Mouse (Mus musculus): Measurements from ENCODE around the gene Gm49405. TPM values are rescaled to one million over a fixed set of nuclear protein-coding genes. Genes with fewer than 3 reads are reported as not detected.
A peak's percentile ranks its signal among the peaks of the same experiment; 100 is the strongest.

Gene Gm49405
- polyA plus RNA-seq, 1 experiment from 2014 or later, result 4.5 TPM

- peaks cover 17% of the 10 kb centered on the region for H3K36me3 ChIP-seq
- H3K27ac ChIP-seq (replicated peaks), result no peak overlapping the region
- H3K4me2 ChIP-seq (replicated peaks), result no peak overlapping the region; the same call in 1 of the 2 replicates
- H3K4me3 ChIP-seq, result no peak overlapping the region
- H3K9me3 ChIP-seq, result no peaks in the 10 kb centered on the region
- H3K4me1 ChIP-seq, result peaks cover 15% of the 10 kb centered on the region
- no peak for ATAC-seq (ENCODE audit: low FRiP score, low read depth)
- 94% methylated on average over 5 of the region's 5 CpGs for WGBS
- H3K9ac ChIP-seq (replicated peaks), result peak overlapping the region; percentile 84; the same call in 1 of the 2 replicates
- peaks cover 16% of the 10 kb centered on the region; the same call in 1 of the 2 replicates for H3K27me3 ChIP-seq
Observed at GRCm38 (mm10) chr19:4001752-4002151, 1.3 kb downstream of the Gm49405 start.

DNA sequence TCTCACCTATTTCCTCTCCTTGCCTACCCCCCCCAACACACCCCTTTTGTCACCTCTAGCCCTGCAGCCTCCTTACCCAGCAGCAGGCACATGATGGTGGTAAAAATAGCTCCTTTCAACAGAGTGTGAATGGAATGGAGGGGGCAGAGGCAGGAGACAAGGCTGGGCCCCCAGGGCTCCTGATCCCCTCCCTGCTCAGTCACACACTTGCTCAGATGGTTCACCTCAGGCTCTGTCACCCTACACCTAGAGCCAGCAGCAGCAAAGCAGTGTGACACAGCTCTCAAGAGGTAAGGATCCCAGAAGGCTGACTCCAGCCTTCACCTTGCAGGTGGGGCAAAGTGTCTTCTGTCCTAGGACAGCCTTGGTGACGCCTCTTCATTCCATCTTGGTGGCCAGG lies 2.7 kb downstream of the Gm49405 start, which contains the start of gene Doc2g:
Gene Doc2g, plus strand, starts transcription at position 202 of the 400 bp plus-strand sequence.
- no peaks in the 10 kb centered on the region for H3K9me3 ChIP-seq
- H3K9ac ChIP-seq (replicated peaks), result no peak within 1 kb of the TSS
- no peak for ATAC-seq (ENCODE audit: low FRiP score, low read depth)
- WGBS, result 81% methylated on average over 1 of the region's 1 CpGs
- H3K27me3 ChIP-seq, result peaks cover 16% of the 10 kb centered on the region; the same call in 1 of the 2 replicates
- H3K27ac ChIP-seq (replicated peaks), result no peak within 1 kb of the TSS
- no peak within 1 kb of the TSS for H3K4me2 ChIP-seq (replicated peaks)
- peaks cover 15% of the 10 kb centered on the region for H3K4me1 ChIP-seq
- no peak within 1 kb of the TSS for H3K4me3 ChIP-seq
- peaks cover 30% of the 10 kb centered on the region for H3K36me3 ChIP-seq

DNA sequence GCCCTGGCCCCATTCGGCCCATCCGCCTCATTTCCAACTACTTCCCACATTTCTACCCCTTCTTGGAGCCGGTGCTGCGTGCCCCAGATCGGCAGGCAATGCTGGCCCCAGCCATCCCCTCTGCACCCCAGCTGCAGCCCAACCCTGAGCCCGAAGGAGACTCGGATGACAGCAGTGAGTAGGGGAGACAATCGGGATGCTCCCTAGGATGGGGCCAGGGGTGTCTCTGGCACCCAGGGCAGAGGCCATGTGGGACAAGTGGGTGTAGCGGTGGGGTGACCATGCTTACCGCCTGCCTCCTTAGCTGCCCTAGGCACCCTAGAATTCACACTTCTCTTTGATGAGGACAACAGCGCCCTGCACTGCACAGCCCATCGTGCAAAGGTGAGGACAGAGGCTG lies 3.2 kb downstream of the Gm49405 start:
- H3K4me1 ChIP-seq, result peaks cover 15% of the 10 kb centered on the region
- ATAC-seq (ENCODE audit: low FRiP score, low read depth), result no peak
- H3K4me2 ChIP-seq (replicated peaks), result no peak overlapping the region
- H3K36me3 ChIP-seq, result peaks cover 36% of the 10 kb centered on the region
- no peaks in the 10 kb centered on the region for H3K9me3 ChIP-seq
- H3K27ac ChIP-seq (replicated peaks), result no peak overlapping the region
- WGBS, result 84% methylated on average over 12 of the region's 12 CpGs
- no peak overlapping the region for H3K4me3 ChIP-seq
- no peak overlapping the region for H3K9ac ChIP-seq (replicated peaks)
- H3K27me3 ChIP-seq, result peaks cover 16% of the 10 kb centered on the region; the same call in 1 of the 2 replicates

DNA sequence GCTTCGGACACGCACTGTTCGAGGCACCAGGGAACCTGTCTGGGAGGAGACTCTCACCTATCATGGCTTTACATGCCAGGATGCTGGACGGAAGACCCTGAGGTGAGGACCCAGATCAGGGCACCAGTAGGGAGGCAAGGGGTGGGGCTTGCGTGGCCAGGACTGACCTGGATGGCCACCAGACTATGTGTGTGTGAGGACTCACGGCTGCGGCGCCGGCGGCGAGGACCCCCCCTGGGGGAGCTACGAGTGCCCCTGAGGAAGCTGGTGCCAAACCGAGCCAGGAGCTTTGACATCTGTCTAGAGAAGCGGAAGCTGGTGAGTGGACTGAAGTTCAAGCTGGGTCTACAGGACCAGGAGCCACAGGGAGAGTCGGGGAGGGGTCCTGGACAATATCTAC lies 3.9 kb downstream of the Gm49405 start:
- Histone ChIP-seq H3K4me1 (peaks cover 15% of the 10 kb centered on the region), H3K9me3 (no peaks in the 10 kb centered on the region), H3K4me3 (no peak overlapping the region), H3K27ac (replicated peaks) (no peak overlapping the region), H3K27me3 (peaks cover 10% of the 10 kb centered on the region; the same call in 1 of the 2 replicates), H3K36me3 (peaks cover 43% of the 10 kb centered on the region), H3K9ac (replicated peaks) (no peak overlapping the region), H3K4me2 (replicated peaks) (no peak overlapping the region)
- WGBS, result 87% methylated on average over 15 of the region's 15 CpGs
- no peak for ATAC-seq (ENCODE audit: low FRiP score, low read depth)

DNA sequence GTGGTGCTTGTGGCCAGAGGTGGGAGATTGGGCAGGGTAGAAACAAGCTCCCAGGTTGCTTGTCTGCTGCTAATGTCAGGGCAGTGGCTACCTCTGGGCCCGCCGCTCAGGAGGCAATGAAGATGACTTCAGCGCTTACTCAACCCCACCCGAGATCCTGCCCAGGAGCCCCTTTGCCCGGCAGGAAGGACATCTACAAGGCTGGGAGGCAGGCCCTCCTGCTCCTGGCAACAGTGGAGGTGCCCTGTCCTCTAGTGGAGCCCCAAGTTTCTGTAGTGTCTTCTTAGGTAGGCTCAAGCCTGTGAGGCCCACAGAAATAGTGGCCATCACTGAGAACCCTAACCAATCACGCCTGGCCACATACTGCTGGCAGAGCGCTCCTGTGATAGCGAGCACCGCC lies 4.7 kb downstream of the Gm49405 start:
- Histone ChIP-seq H3K4me2 (replicated peaks) (no peak overlapping the region), H3K9ac (replicated peaks) (no peak overlapping the region), H3K27me3 (0 out of 2 replicates have a peak, but pooled peaks cover 7% of the 10 kb centered on the region), H3K4me3 (no peak overlapping the region), H3K4me1 (peaks cover 10% of the 10 kb centered on the region), H3K27ac (replicated peaks) (no peak overlapping the region), H3K36me3 (peaks cover 50% of the 10 kb centered on the region), H3K9me3 (no peaks in the 10 kb centered on the region)
- 88% methylated on average over 9 of the region's 9 CpGs for WGBS
- ATAC-seq (ENCODE audit: low FRiP score, low read depth), result no peak

DNA sequence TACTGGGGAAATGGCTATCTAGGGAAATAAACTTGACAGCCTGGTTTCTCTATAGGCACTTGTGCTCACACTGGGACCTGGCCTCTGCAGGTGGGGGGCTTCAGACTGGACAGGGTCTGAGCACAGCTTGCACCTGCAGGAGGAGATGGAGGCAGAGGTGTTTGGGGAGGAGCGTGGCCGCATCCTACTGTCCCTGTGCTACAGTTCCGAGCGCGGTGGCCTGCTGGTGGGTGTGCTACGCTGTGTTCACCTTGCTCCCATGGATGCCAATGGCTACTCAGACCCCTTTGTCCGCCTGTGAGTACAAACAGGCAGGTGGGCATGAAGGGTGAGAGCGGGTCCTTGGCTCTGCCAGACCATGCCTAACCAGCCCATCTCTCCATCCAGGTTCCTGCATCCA lies 5.5 kb downstream of the Gm49405 start:
- no peak overlapping the region for H3K4me2 ChIP-seq (replicated peaks)
- 0 out of 2 replicates have a peak, but pooled peaks cover 7% of the 10 kb centered on the region for H3K27me3 ChIP-seq
- no peak overlapping the region for H3K27ac ChIP-seq (replicated peaks)
- ATAC-seq (ENCODE audit: low FRiP score, low read depth), result no peak
- H3K4me3 ChIP-seq, result no peak overlapping the region
- peaks cover 54% of the 10 kb centered on the region for H3K36me3 ChIP-seq
- H3K9me3 ChIP-seq, result no peaks in the 10 kb centered on the region
- H3K9ac ChIP-seq (replicated peaks), result no peak overlapping the region
- WGBS, result 93% methylated on average over 8 of the region's 8 CpGs
- H3K4me1 ChIP-seq, result peaks cover 7% of the 10 kb centered on the region

DNA sequence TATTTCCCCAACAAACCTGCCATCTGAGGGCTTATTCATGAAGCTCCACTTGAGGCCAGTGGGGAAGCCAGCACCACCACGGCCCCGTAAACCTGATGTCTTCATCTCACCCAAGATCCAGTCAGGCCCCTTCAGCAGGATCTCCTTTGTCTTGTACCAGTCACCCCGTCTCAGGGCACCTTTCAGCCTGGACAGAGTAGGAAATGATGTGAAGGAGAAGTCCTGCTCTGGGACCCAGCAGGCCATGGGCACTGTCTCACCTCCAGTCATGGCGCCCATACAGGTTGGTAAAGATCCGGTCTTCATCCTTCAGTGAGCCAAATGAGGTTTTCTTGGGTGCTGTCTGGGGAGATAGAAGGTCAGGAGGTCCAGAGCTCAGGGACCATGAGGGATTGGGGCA lies 10.7 kb downstream of the Gm49405 start:
- Histone ChIP-seq H3K4me3 (no peak overlapping the region), H3K27ac (replicated peaks) (no peak overlapping the region), H3K36me3 (peaks cover 44% of the 10 kb centered on the region), H3K27me3 (no peaks in the 10 kb centered on the region), H3K9ac (replicated peaks) (no peak overlapping the region), H3K9me3 (no peaks in the 10 kb centered on the region), H3K4me1 (peaks cover 9% of the 10 kb centered on the region), H3K4me2 (replicated peaks) (no peak overlapping the region)
- WGBS, result 92% methylated on average over 5 of the region's 5 CpGs
- no peak for ATAC-seq (ENCODE audit: low FRiP score, low read depth)

DNA sequence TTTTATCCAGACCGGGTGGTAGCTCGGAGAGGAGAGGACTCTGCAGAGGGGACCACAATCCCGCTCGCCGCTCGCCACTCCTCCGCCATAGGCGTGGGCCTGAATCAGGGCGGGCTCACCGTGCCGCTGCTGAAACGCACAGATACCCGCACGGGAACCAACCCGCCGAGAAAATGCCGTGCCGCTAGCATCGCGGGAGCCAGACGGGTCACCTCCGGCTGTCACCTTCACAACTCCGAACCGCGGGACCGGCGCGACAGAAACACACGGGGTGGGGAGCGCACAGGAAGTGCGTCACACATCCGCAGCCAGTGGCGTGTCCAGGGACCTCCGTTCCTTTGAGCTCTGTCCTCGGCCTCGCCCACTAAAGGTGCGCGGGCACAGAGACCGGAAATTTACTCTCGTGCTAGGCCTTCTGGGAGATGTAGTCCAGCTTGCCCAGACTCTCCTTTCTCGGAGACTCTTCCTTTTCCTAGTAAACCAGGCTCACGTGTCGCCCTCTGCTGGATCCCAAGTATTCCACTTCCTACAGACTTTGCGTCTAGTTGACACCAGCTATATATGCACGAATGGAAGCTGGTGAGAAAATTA lies 12.1 kb downstream of the Gm49405 start, which contains the start of gene Ndufv1:
Gene Ndufv1, minus strand, starts transcription at position 375 of the 591 bp plus-strand sequence.
- peak within 1 kb of the TSS; percentile 47; the same call in 1 of the 2 replicates for H3K27ac ChIP-seq (replicated peaks)
- under 1% methylated on average over 45 of the region's 45 CpGs for WGBS

DNA sequence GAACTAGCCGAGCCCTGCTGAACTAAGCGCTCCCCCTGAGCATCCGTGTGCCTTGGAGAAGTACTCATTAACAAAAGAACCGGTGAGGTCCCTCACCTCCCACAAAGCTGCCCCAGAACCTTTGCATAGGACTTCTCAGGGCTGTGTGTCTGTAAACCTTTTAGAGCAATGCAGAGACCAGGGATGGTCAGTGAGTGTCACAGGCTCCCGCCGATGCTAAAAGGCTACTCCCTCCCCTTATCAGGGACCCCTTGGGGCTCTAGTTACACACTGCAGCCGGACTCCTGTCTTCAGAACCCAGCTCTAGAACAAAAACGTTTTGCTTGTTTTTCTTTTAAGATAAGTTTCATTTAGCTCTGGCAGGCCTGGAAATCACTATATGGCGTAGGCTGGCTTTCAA lies 12.6 kb downstream of the Gm49405 start:
- no peaks in the 10 kb centered on the region for H3K27me3 ChIP-seq
- H3K4me1 ChIP-seq, result peaks cover 9% of the 10 kb centered on the region
- no peaks in the 10 kb centered on the region for H3K9me3 ChIP-seq
- H3K36me3 ChIP-seq, result peaks cover 24% of the 10 kb centered on the region
- peak overlapping the region; percentile 75 for H3K4me3 ChIP-seq
- H3K4me2 ChIP-seq (replicated peaks), result peak overlapping the region; percentile 47
- ATAC-seq (ENCODE audit: low FRiP score, low read depth), result no peak
- WGBS, result 20% methylated on average over 9 of the region's 9 CpGs
- no peak overlapping the region for H3K27ac ChIP-seq (replicated peaks)
- H3K9ac ChIP-seq (replicated peaks), result peak overlapping the region; percentile 26; the same call in 1 of the 2 replicates

More for the DNA sequence above, 12.1 kb downstream of the Gm49405 start, which contains the start of gene Ndufv1:
- peaks cover 9% of the 10 kb centered on the region for H3K4me1 ChIP-seq
- H3K9me3 ChIP-seq, result no peaks in the 10 kb centered on the region
- peak within 1 kb of the TSS; percentile 65 for H3K9ac ChIP-seq (replicated peaks)
- ATAC-seq (ENCODE audit: low FRiP score, low read depth), result peak; percentile 100
- H3K36me3 ChIP-seq, result peaks cover 30% of the 10 kb centered on the region
- no peaks in the 10 kb centered on the region for H3K27me3 ChIP-seq
- peak within 1 kb of the TSS; percentile 75 for H3K4me3 ChIP-seq
- peak within 1 kb of the TSS; percentile 77 for H3K4me2 ChIP-seq (replicated peaks)

DNA sequence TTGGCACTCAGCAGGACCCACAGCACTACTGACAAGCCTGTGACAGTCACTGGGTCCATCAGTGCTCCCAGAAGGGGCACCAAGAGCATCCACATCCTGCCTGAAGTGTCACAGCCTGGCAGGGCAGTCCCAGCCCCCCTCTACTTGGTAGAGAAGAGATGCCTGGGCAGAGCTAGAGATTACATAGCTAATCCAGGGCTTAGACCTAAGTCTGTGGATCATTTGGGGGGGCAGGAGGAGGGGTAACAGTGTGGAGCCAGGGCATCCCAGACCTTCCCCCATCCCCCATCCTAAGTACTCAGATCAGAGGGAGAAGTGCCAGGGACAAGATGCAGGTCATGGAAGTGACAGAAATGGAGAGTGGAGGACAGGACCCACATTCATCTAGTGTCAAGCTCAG lies 14.4 kb downstream of the Gm49405 start:
- H3K9me3 ChIP-seq, result no peaks in the 10 kb centered on the region
- H3K36me3 ChIP-seq, result peaks cover 7% of the 10 kb centered on the region
- H3K27me3 ChIP-seq, result 0 out of 2 replicates have a peak, but pooled peaks cover 5% of the 10 kb centered on the region
- H3K4me1 ChIP-seq, result peaks cover 9% of the 10 kb centered on the region
- no peak overlapping the region for H3K4me2 ChIP-seq (replicated peaks)
- no peak overlapping the region for H3K4me3 ChIP-seq
- no peak for ATAC-seq (ENCODE audit: low FRiP score, low read depth)
- no peak overlapping the region for H3K27ac ChIP-seq (replicated peaks)
- H3K9ac ChIP-seq (replicated peaks), result no peak overlapping the region

GRCm38 (mm10) chr19:4015635-4016034 lies 15.2 kb downstream of the Gm49405 start:
- H3K4me2 ChIP-seq (replicated peaks), result no peak overlapping the region
- H3K4me1 ChIP-seq, result peaks cover 9% of the 10 kb centered on the region
- H3K9me3 ChIP-seq, result no peaks in the 10 kb centered on the region
- no peak overlapping the region for H3K27ac ChIP-seq (replicated peaks)
- H3K4me3 ChIP-seq, result no peak overlapping the region
- 0 out of 2 replicates have a peak, but pooled peaks cover 5% of the 10 kb centered on the region for H3K27me3 ChIP-seq
- no peak for ATAC-seq (ENCODE audit: low FRiP score, low read depth)
- WGBS, result 75% methylated on average over 5 of the region's 5 CpGs
- H3K36me3 ChIP-seq, result no peaks in the 10 kb centered on the region
- H3K9ac ChIP-seq (replicated peaks), result no peak overlapping the region

DNA sequence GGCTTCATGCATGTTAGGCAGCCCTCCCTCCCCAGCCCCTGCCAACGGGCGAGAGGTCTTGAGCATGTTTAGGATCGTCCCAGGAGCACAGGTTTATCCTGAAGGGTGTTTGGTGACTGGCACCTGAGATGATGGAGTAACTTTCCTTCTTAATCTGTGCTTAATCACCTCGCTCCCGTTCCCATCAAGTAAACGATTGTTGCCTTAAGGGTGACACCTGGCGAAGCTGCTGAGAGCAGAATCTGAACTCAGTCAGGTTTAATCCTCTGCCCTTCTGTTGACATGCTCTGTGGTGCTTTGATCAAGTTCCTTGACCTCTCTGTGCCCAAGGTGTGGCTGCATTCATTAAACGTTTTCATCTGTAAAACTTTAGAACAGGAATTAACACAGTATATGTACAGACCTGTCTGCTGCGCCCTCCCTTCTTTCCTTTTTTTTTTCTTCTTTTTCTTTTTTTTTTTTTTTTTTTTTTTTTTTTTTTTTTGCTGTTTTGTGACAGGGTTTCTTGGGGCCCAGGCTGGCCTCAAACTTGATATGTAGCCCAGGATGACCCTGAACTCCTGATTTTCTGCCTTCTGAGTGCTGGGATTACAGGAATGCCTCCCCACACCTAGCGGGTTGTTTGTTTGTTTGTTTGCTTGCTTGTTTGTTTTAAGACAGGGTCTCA lies 17.6 kb downstream of the Gm49405 start:
- Histone ChIP-seq H3K4me3 (no peak overlapping the region), H3K27me3 (0 out of 2 replicates have a peak, but pooled peaks cover 5% of the 10 kb centered on the region), H3K9ac (replicated peaks) (no peak overlapping the region), H3K36me3 (no peaks in the 10 kb centered on the region), H3K4me2 (replicated peaks) (no peak overlapping the region), H3K4me1 (no peaks in the 10 kb centered on the region), H3K9me3 (no peaks in the 10 kb centered on the region), H3K27ac (replicated peaks) (no peak overlapping the region)
- WGBS, result 71% methylated on average over 10 of the region's 10 CpGs
- ATAC-seq (ENCODE audit: low FRiP score, low read depth), result no peak

All from midbrain, embryonic 12.5 days (tissue).